Mouse (Mus musculus): ENCODE measurements around the gene 2210010C04Rik.
A peak's percentile ranks its signal among the peaks of the same experiment; 100 is the strongest.

The 2210010C04Rik gene

GRCm38 (mm10) chr6:41035409-41035808 is at the start of gene 2210010C04Rik:
Gene 2210010C04Rik (minus strand): TSS chr6:41035509.
- no peak for DNase-seq (ENCODE audit: low read depth, low spot score)

GRCm38 (mm10) chr6:41080121-41080520 is 44.8 kb upstream of the 2210010C04Rik start:
- DNase-seq (ENCODE audit: low read depth, low spot score): no peak

GRCm38 (mm10) chr6:41078539-41079303 is 43.4 kb upstream of the 2210010C04Rik start:
- no peak for DNase-seq (ENCODE audit: low read depth, low spot score)

GRCm38 (mm10) chr6:41075753-41076152 is 40.4 kb upstream of the 2210010C04Rik start:
- no peak for DNase-seq (ENCODE audit: low read depth, low spot score)

GRCm38 (mm10) chr6:41063332-41063731 is 28.0 kb upstream of the 2210010C04Rik start:
- DNase-seq (ENCODE audit: low read depth, low spot score): no peak

GRCm38 (mm10) chr6:41062746-41063145 is 27.4 kb upstream of the 2210010C04Rik start:
- DNase-seq (ENCODE audit: low read depth, low spot score): no peak

GRCm38 (mm10) chr6:41062081-41062480 is 26.8 kb upstream of the 2210010C04Rik start:
- no peak for DNase-seq (ENCODE audit: low read depth, low spot score)

- no peak for DNase-seq (ENCODE audit: low read depth, low spot score)
Measured at GRCm38 (mm10) chr6:41061085-41061484, 25.8 kb upstream of the 2210010C04Rik start.

GRCm38 (mm10) chr6:41057653-41058052 is 22.3 kb upstream of the 2210010C04Rik start:
- DNase-seq (ENCODE audit: low read depth, low spot score): no peak

- peak; percentile 5 for DNase-seq (ENCODE audit: low read depth, low spot score)
Measured at GRCm38 (mm10) chr6:41055581-41055980, 20.3 kb upstream of the 2210010C04Rik start.

- DNase-seq (ENCODE audit: low read depth, low spot score): no peak
Measured at GRCm38 (mm10) chr6:41054379-41054778, 19.1 kb upstream of the 2210010C04Rik start.

- DNase-seq (ENCODE audit: low read depth, low spot score): no peak
Measured at GRCm38 (mm10) chr6:41051824-41052223, 16.5 kb upstream of the 2210010C04Rik start.

GRCm38 (mm10) chr6:41048602-41049001 is 13.3 kb upstream of the 2210010C04Rik start:
- no peak for DNase-seq (ENCODE audit: low read depth, low spot score)

GRCm38 (mm10) chr6:41047961-41048360 is 12.7 kb upstream of the 2210010C04Rik start:
- no peak for DNase-seq (ENCODE audit: low read depth, low spot score)

- DNase-seq (ENCODE audit: low read depth, low spot score): no peak
Measured at GRCm38 (mm10) chr6:41047202-41047601, 11.9 kb upstream of the 2210010C04Rik start.

GRCm38 (mm10) chr6:41046553-41046952 is 11.2 kb upstream of the 2210010C04Rik start:
- DNase-seq (ENCODE audit: low read depth, low spot score): no peak

GRCm38 (mm10) chr6:41044753-41045152 is 9.4 kb upstream of the 2210010C04Rik start:
- no peak for DNase-seq (ENCODE audit: low read depth, low spot score)

GRCm38 (mm10) chr6:41044314-41044713 is 9.0 kb upstream of the 2210010C04Rik start:
- no peak for DNase-seq (ENCODE audit: low read depth, low spot score)

- no peak for DNase-seq (ENCODE audit: low read depth, low spot score)
Measured at GRCm38 (mm10) chr6:41032802-41033201, 2.5 kb downstream of the 2210010C04Rik start.

- no peak for DNase-seq (ENCODE audit: low read depth, low spot score)
Measured at GRCm38 (mm10) chr6:41032231-41032630, 3.1 kb downstream of the 2210010C04Rik start.

- DNase-seq (ENCODE audit: low read depth, low spot score): no peak
Measured at GRCm38 (mm10) chr6:41030821-41031220, 4.5 kb downstream of the 2210010C04Rik start.

GRCm38 (mm10) chr6:41027053-41027452 is 8.3 kb downstream of the 2210010C04Rik start:
- DNase-seq (ENCODE audit: low read depth, low spot score): no peak

GRCm38 (mm10) chr6:41025873-41026650 is 9.2 kb downstream of the 2210010C04Rik start:
- no peak for DNase-seq (ENCODE audit: low read depth, low spot score)
